Mouse (Mus musculus) embryo, embryonic 10.5 days (tissue): Measurements from ENCODE around the gene Gm9833.

ENCODE experiments used
- DNase-seq: peaks from one replicate; pipeline ENCODE4 v3.0.0-alpha.2; 2015; ENCODE audit warnings: low spot score

The Gm9833 gene

GRCm38 (mm10) chr3:10123615-10124014, 35.7 kb downstream of the Gm9833 start:
- no peak for DNase-seq

- no peak for DNase-seq
Observed at GRCm38 (mm10) chr3:10124071-10124470, 36.2 kb downstream of the Gm9833 start.

- no peak for DNase-seq
Observed at GRCm38 (mm10) chr3:10125301-10125700, 37.4 kb downstream of the Gm9833 start.

GRCm38 (mm10) chr3:10126036-10126435, 38.1 kb downstream of the Gm9833 start:
- no peak for DNase-seq

- no peak for DNase-seq
Observed at GRCm38 (mm10) chr3:10126502-10126901, 38.6 kb downstream of the Gm9833 start.

GRCm38 (mm10) chr3:10126952-10127351, 39.0 kb downstream of the Gm9833 start:
- no peak for DNase-seq

GRCm38 (mm10) chr3:10127505-10127904, 39.6 kb downstream of the Gm9833 start:
- no peak for DNase-seq
